16 mouse cellular contexts compared by ENCODE assay signal in the genomic region with DNA sequence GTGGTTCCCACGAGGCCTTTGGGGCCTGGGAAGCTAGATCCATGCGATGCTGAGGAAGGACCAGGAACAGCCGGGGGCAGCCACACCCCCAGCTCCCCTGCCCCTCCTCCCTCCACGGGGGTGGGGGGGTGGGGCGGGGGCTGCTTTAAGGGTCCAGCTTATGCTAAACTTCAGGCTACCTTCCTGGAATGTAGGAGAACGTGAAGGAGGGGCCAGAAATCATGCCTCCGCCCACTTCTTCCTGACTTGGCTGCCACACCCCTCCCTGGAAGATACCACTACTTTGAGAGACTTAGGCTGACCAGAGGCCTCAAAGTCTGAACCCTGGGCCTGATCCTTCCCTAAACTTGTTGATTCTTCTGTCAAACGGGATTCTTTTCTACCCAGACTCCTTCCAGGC. TPM values are rescaled to one million over a fixed set of nuclear protein-coding genes. Genes with fewer than 3 reads are reported as not detected.
DNase-seq lines count a peak whose midpoint lies in the region; ATAC-seq and TF ChIP-seq lines count a peak whose summit lies in the region.
"Had no signal": no experiment of that assay in that cellular context is flagged by ENCODE, and none has a peak within 500 bp of the region (broad histone marks: within the 10 kb centered on the region; RNA-seq: fewer than 3 reads in every experiment).

No protein-coding gene starts in this region.

- 0 out of 2 replicates have a peak, but pooled peaks cover 6% of the 10 kb centered on the region for H3K36me3 ChIP-seq in heart, embryonic 12.5 days
- peaks cover 11% of the 10 kb centered on the region for H3K36me3 ChIP-seq in intestine, postnatal 0 days (ENCODE audit: control insufficient read depth, insufficient read depth)
- H3K36me3 ChIP-seq: limb, embryonic 15.5 days; neural tube, embryonic 12.5 days had no signal

- no peak overlapping the region for H3K4me2 ChIP-seq in heart, embryonic 12.5 days
- no peak overlapping the region; the same call in 1 of the 2 replicates for H3K4me2 ChIP-seq in intestine, postnatal 0 days (replicated peaks; ENCODE audit: low read depth)
- H3K4me2 ChIP-seq: limb, embryonic 15.5 days; neural tube, embryonic 12.5 days had no signal

- TF ChIP-seq CTCF in intestine, postnatal 0 days (IDR thresholded peaks at IDR 0.05; ENCODE audit: low read depth): no peak

- no peak for DNase-seq in heart, postnatal 4 days
- DNase-seq in lung, postnatal 36 days: peak; percentile 51
- no peak for DNase-seq in lung, postnatal 14 days
- no peak for DNase-seq in adrenal gland, postnatal 25 days
- no peak for DNase-seq in retina, embryonic 14.5 days (ENCODE audit: low spot score)
- no peak for DNase-seq in right cerebral cortex, postnatal 4 days
- DNase-seq: adrenal gland, adult 2 months; cerebellum, adult 9-10 months; kidney, postnatal 4 days had no signal

- peaks cover 39% of the 10 kb centered on the region for H3K4me1 ChIP-seq in heart, embryonic 12.5 days (replicated peaks)
- peaks cover 17% of the 10 kb centered on the region; the same call in 1 of the 2 replicates for H3K4me1 ChIP-seq in intestine, postnatal 0 days (replicated peaks; ENCODE audit: control insufficient read depth, insufficient read depth, low read length)

- H3K27ac ChIP-seq in heart, embryonic 12.5 days (ENCODE audit: poor library complexity, severe bottlenecking): 0 out of 2 replicates have a peak overlapping the region, but pooled peaks have one; percentile 0
- H3K27ac ChIP-seq in intestine, postnatal 0 days (ENCODE audit: low read depth, low read length): no peak overlapping the region
- H3K27ac ChIP-seq: limb, embryonic 15.5 days; neural tube, embryonic 12.5 days had no signal

- H3K27me3 ChIP-seq in heart, embryonic 12.5 days (replicated peaks): no peaks in the 10 kb centered on the region
- no peaks in the 10 kb centered on the region for H3K27me3 ChIP-seq in intestine, postnatal 0 days (replicated peaks; ENCODE audit: control insufficient read depth, insufficient read depth, low read length)
- H3K27me3 ChIP-seq: limb, embryonic 15.5 days; neural tube, embryonic 12.5 days had no signal

- no peak overlapping the region for H3K4me3 ChIP-seq in heart, embryonic 12.5 days
- no peak overlapping the region for H3K4me3 ChIP-seq in intestine, postnatal 0 days (ENCODE audit: low read depth, low read length)
- H3K4me3 ChIP-seq: limb, embryonic 15.5 days; neural tube, embryonic 12.5 days had no signal

- WGBS in heart, embryonic 12.5 days: 36% methylated on average over 7 of the region's 8 CpGs
- WGBS in intestine, postnatal 0 days: 20% methylated on average over 8 of the region's 8 CpGs

- ATAC-seq in heart, embryonic 12.5 days (ENCODE audit: insufficient number of reproducible peaks, low FRiP score): peak; percentile 16; the same call in 1 of the 2 replicates
- peak; percentile 25; the same call in 1 of the 2 replicates for ATAC-seq in intestine, postnatal 0 days
- ATAC-seq: inflammation-experienced regulatory T-cells, adult 6 months; midbrain, embryonic 16.5 days had no signal

- no peak overlapping the region for H3K9ac ChIP-seq in heart, embryonic 12.5 days
- no peak overlapping the region for H3K9ac ChIP-seq in intestine, postnatal 0 days (ENCODE audit: low read depth, low read length)
- H3K9ac ChIP-seq: limb, embryonic 15.5 days; neural tube, embryonic 12.5 days had no signal

- H3K9me3 ChIP-seq in heart, embryonic 12.5 days (replicated peaks): no peaks in the 10 kb centered on the region
- H3K9me3 ChIP-seq in intestine, postnatal 0 days (ENCODE audit: control insufficient read depth): no peaks in the 10 kb centered on the region
- H3K9me3 ChIP-seq: limb, embryonic 15.5 days; neural tube, embryonic 12.5 days had no signal

RNA-seq across cellular contexts. Expression of gene Myrf, which starts 17.9 kb away (rescaled TPM):
- 16.2 and 16.5 TPM in 2 replicates for polyA plus RNA-seq in heart, embryonic 12.5 days (2016; fragmentation: Nextera tagmentation; extraction: Ambion mirVana)
- 10 to 100 TPM in 1 of 2 experiments, 1 to 10 TPM in 1; 9.0 to 11.9 TPM for total RNA-seq in heart, postnatal 4 days (2021)
- 4.1 and 4.5 TPM in 2 replicates for polyA plus RNA-seq in intestine, postnatal 0 days (2015; fragmentation: Nextera tagmentation; extraction: Ambion mirVana)
- 0.67 and 1.4 TPM in 2 replicates for total RNA-seq in adrenal gland, postnatal 25 days (2021)
- total RNA-seq: granulocyte monocyte progenitor cell, adult 5-6 weeks had no signal
- polyA plus RNA-seq: inflammation-experienced regulatory T-cells, adult 6 months had no signal

RNA-seq across cellular contexts. Expression of gene Fen1, which starts 18.7 kb away (rescaled TPM):
- polyA plus RNA-seq in heart, embryonic 12.5 days (2016; fragmentation: Nextera tagmentation; extraction: Ambion mirVana): 59.2 and 59.3 TPM in 2 replicates
- total RNA-seq in heart, postnatal 4 days (2021): 10 to 100 TPM; 26.8 to 27.2 TPM
- 30.4 and 33.0 TPM in 2 replicates for polyA plus RNA-seq in intestine, postnatal 0 days (2015; fragmentation: Nextera tagmentation; extraction: Ambion mirVana)
- 16.9 and 17.9 TPM in 2 replicates for total RNA-seq in adrenal gland, postnatal 25 days (2021)

RNA-seq across cellular contexts. Expression of gene Tmem258, which starts 18.8 kb away (rescaled TPM):
- polyA plus RNA-seq in heart, embryonic 12.5 days (2016; fragmentation: Nextera tagmentation; extraction: Ambion mirVana): 389 TPM in 2 replicates
- total RNA-seq in heart, postnatal 4 days (2021): 100 to 1,000 TPM; 160 TPM
- polyA plus RNA-seq in intestine, postnatal 0 days (2015; fragmentation: Nextera tagmentation; extraction: Ambion mirVana): 339 and 369 TPM in 2 replicates
- 141 and 171 TPM in 2 replicates for total RNA-seq in adrenal gland, postnatal 25 days (2021)

RNA-seq across cellular contexts. Expression of gene Fads1, which starts 40.0 kb away (rescaled TPM):
- polyA plus RNA-seq in heart, embryonic 12.5 days (2016; fragmentation: Nextera tagmentation; extraction: Ambion mirVana): 72.1 and 75.0 TPM in 2 replicates
- total RNA-seq in heart, postnatal 4 days (2021): 10 to 100 TPM; 52.4 to 54.5 TPM
- 26.9 and 29.8 TPM in 2 replicates for polyA plus RNA-seq in intestine, postnatal 0 days (2015; fragmentation: Nextera tagmentation; extraction: Ambion mirVana)
- 931 and 942 TPM in 2 replicates for total RNA-seq in adrenal gland, postnatal 25 days (2021)
